Mouse (Mus musculus) hindbrain, postnatal 0 days (tissue): ENCODE results near the gene Caskin1. TPM values are rescaled to one million over a fixed set of nuclear protein-coding genes. Genes with fewer than 3 reads are reported as not detected.

ENCODE experiments used
- ATAC-seq: fragments of 200-750 bp; cut with Nextera tagmentation; 2 replicates; pipeline ENCODE4 v1.8.0; 2017; ENCODE audit warnings: mild to moderate bottlenecking, moderate TSS enrichment, moderate library complexity
- DNase-seq: peaks from one replicate; pipeline ENCODE4 v3.0.0-alpha.2; 2015; ENCODE audit warnings: low spot score
- H3K27ac ChIP-seq: fragments of 300-500 bp; sonication (generic); 2 replicates; pipeline ENCODE4 v1.5.1; 2014; ENCODE audit warnings: mild to moderate bottlenecking
- H3K27me3 ChIP-seq: fragments of 300-500 bp; sonication (generic); 2 replicates; pipeline ENCODE4 v1.6.1; 2014; ENCODE audit warnings: low read length, mixed read lengths; ENCODE audit not compliant: insufficient read depth
- H3K36me3 ChIP-seq: fragments of 300-500 bp; sonication (generic); 2 replicates; pipeline ENCODE4 v1.6.1; 2014; ENCODE audit warnings: low read length, mixed read lengths; ENCODE audit not compliant: insufficient read depth
- H3K4me1 ChIP-seq: fragments of 300-500 bp; sonication (generic); 2 replicates; pipeline ENCODE4 v1.6.1; 2014; ENCODE audit warnings: antibody characterized with exemption, low read length, mixed read lengths; ENCODE audit not compliant: insufficient read depth
- H3K4me2 ChIP-seq: fragments of 300-500 bp; sonication (generic); 2 replicates; pipeline ENCODE4 v1.6.1; 2014; ENCODE audit warnings: low read depth, mild to moderate bottlenecking, low read length, moderate library complexity, mixed read lengths
- H3K4me3 ChIP-seq: fragments of 300-500 bp; sonication (generic); 2 replicates; pipeline ENCODE4 v1.5.1; 2014; ENCODE audit warnings: low read length
- H3K9ac ChIP-seq: fragments of 300-500 bp; sonication (generic); replicated peaks from 2 replicates; pipeline ENCODE4 v1.6.1; 2014; ENCODE audit warnings: mild to moderate bottlenecking, low read length, moderate library complexity, mixed read lengths
- H3K9me3 ChIP-seq: fragments of 300-500 bp; sonication (generic); 2 replicates; pipeline ENCODE4 v1.6.1; 2016; ENCODE audit warnings: low read length, mixed read lengths
- CTCF ChIP-seq: IDR thresholded peaks from 2 replicates; pipeline ENCODE4 v1.5.1; 2016; ENCODE audit warnings: antibody characterized with exemption, control low read depth, low read depth
- WGBS: fragments of 180-500 bp; shearing (Covaris S2); extraction: QIAGEN DNeasy Blood & Tissue Kit; methylation state at CpG from one replicate; pipeline ENCODE4 v1.1.7; 2014; 5-methylcytosine and 5-hydroxymethylcytosine counted together
- polyA plus RNA-seq: library from polyadenylated mRNA; unstranded; fragments of >200 nt; fragmentation: Nextera tagmentation; extraction: Ambion mirVana; gene quantifications from 2 replicates; pipeline ENCODE4 v1.2.1, GENCODE M21; 2015
- total RNA-seq: library from RNA; depleted of rRNA; stranded (reverse); fragments of >200 nt; gene quantifications from 2 replicates; pipeline ENCODE4 v1.2.3, GENCODE M21; 2014

The Caskin1 gene
- total and polyA plus RNA-seq, 2 experiments from 2014 or later = 42.1 to 163 TPM

DNA sequence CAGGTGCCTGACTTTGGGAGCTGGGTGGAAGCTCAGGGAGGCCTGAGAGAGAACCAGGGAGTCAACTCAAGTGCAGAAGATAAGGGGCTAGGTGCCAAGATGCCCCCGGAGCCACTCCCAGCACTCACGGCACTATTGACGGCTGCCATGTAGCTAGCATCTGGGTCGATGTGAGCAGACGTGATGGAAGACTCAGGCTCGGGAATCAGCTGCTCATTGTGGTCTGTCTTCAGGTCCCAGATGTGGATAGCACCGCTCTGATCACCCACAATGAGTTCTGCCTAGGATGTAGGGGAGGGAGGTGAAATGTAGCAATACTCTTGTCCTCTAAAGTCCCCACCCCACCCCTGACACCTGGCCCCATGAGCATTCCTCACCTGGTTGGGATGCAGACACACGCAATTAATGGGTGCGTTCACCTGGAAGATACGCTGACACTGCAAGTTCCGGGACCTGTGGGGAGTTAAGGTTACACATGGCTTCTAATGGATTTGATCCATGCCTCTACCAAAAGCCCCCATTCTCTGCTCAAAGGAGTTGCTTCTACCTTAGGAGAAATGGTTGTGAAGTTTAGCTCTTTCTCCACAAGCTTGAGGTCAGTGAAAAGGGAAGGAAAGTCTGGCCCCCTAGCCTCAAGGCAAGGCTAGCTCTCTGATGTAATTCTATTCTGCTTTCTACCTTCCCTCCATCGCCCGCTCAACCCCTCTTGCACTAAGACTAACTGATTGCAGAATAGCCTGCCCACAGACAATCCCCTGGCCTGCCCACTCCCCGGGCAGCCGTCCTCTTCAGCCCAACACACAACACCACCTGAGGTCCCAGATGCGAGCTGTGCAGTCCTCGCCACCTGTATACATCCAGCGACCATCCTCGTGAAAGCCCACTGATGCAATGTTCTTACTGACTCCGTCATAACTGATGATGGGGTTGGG is 11.1 kb upstream of the Caskin1 start:
- DNase-seq (no peak), ATAC-seq (no peak)
- H3K9ac ChIP-seq = no peak overlapping the region; the same call in 1 of the 2 replicates
- H3K9me3 ChIP-seq = no peaks in the 10 kb centered on the region
- peak overlapping the region; percentile 1; the same call in 1 of the 2 replicates for H3K27ac ChIP-seq
- H3K27me3 ChIP-seq = no peaks in the 10 kb centered on the region
- peak overlapping the region; percentile 69 for H3K4me2 ChIP-seq
- no peak overlapping the region for H3K4me3 ChIP-seq
- 89% methylated on average over 20 of the region's 20 CpGs for WGBS
- H3K36me3 ChIP-seq = peaks cover 30% of the 10 kb centered on the region
- peaks cover 15% of the 10 kb centered on the region for H3K4me1 ChIP-seq
- TF ChIP-seq CTCF = no peak

DNA sequence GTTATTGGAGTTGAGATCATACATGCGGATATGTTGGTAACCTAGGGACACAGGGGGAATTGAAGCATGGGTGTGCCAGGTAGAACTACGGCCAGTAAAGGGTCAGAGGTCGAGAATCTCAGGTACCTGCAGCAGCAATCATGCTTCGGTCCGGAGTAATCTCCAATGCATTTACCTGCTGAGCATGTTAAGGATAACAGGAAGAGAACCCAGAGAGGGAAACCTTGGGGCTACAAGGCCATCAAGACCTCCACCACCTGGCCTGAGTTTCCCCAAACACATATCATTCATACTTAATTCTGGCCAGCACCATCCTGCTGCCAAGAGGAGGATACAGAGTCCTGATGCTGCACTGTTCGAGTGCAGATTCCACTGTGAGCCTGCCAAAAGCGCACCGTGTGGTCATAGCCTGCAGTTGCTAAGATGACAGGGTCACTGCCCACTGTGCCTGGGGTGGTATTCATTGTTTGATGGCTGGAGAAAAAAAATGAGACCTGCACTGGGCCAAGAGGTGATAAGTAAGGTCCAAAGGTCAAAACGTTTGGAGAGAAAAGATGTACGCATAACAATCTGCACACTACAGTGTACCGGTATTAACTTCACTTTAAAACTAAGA is 10.3 kb upstream of the Caskin1 start:
- H3K9me3 ChIP-seq = no peaks in the 10 kb centered on the region
- peaks cover 30% of the 10 kb centered on the region for H3K36me3 ChIP-seq
- TF ChIP-seq CTCF = no peak
- 44% methylated on average over 11 of the region's 11 CpGs for WGBS
- H3K27me3 ChIP-seq = no peaks in the 10 kb centered on the region
- ATAC-seq (peak; percentile 21; the same call in 1 of the 2 replicates), DNase-seq (no peak)
- H3K4me1 ChIP-seq = 0 out of 2 replicates have a peak, but pooled peaks cover 8% of the 10 kb centered on the region
- peak overlapping the region; percentile 96; the same call in 1 of the 2 replicates for H3K27ac ChIP-seq
- peak overlapping the region; percentile 69 for H3K4me2 ChIP-seq
- peak overlapping the region; percentile 82 for H3K9ac ChIP-seq
- peak overlapping the region; percentile 84 for H3K4me3 ChIP-seq

DNA sequence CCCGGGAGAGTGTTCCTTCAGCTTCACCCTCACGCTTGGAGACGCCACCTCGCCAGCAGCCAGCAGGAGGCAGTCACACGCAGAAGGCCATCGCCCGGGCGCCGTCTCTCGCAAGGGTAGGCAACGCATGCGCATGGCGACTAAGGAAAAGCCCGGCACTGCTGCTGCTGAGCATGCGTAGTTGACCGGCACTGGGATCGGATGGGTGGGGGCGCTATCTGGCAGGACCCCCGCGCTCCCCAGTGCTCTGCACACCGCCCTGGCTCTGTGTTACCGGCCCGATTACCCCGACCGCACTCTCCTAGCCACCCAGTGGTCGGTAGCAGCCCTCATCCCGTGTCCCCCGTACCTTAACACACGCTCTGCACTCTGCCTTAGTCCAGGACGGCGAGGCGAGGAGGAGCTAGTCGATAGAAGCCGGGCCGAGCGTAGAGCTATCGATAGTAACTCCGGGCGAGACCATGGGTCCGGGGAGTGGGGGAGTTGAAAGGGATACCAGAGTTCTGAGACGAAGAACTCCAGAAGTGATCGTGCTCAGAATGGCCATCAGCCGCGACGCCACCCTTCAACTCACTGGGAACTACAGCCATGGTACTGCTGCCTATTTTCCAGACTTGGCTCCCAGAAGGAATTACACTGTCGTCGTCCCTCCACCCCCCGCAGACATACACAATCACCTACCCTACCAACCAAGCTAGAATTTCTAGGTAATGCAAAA is 9.6 kb upstream of the Caskin1 start, which contains the start of gene Mlst8:
Gene Mlst8, minus strand, starts transcription at position 416 of the 718 bp plus-strand sequence.
- under 1% methylated on average over 48 of the region's 48 CpGs for WGBS

DNA sequence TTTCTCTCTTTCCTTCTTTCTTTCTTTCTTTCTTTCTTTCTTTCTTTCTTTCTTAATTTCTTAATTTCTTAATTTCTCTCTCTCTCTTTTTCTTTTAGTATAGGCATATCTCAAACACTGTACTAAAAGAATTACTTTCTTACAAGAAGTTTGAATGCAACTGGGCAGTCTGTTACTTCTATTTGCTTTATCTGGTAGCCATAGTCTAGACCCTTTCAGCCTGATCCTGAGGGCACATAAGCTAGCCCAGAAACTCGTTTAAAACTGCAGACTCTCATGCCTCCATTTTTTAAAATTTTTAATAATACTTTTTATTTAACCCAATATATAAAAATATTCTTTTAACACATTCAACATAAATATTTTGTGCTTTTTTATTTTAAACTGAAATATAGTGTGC is 9.0 kb upstream of the Caskin1 start:
- Histone ChIP-seq H3K4me2 (peak overlapping the region; percentile 69), H3K9ac (peak overlapping the region; percentile 82; the same call in 1 of the 2 replicates), H3K27ac (0 out of 2 replicates have a peak overlapping the region, but pooled peaks have one; percentile 96), H3K4me3 (peak overlapping the region; percentile 84), H3K36me3 (peaks cover 22% of the 10 kb centered on the region), H3K9me3 (no peaks in the 10 kb centered on the region), H3K27me3 (no peaks in the 10 kb centered on the region), H3K4me1 (0 out of 2 replicates have a peak, but pooled peaks cover 8% of the 10 kb centered on the region)
- DNase-seq (no peak), ATAC-seq (no peak)
- TF ChIP-seq CTCF = no peak
- 16% methylated on average over 1 of the region's 1 CpGs for WGBS

More for the DNA sequence above, 9.6 kb upstream of the Caskin1 start, which contains the start of gene Mlst8:
- Histone ChIP-seq H3K4me1 (0 out of 2 replicates have a peak, but pooled peaks cover 8% of the 10 kb centered on the region), H3K27me3 (no peaks in the 10 kb centered on the region), H3K9me3 (no peaks in the 10 kb centered on the region), H3K4me3 (peak within 1 kb of the TSS; percentile 84), H3K36me3 (peaks cover 27% of the 10 kb centered on the region), H3K4me2 (peak within 1 kb of the TSS; percentile 69), H3K9ac (peak within 1 kb of the TSS; percentile 82), H3K27ac (peak within 1 kb of the TSS; percentile 96)
- DNase-seq = peak; percentile 98
- peak; percentile 89 for TF ChIP-seq CTCF
- ATAC-seq = peak; percentile 96

DNA sequence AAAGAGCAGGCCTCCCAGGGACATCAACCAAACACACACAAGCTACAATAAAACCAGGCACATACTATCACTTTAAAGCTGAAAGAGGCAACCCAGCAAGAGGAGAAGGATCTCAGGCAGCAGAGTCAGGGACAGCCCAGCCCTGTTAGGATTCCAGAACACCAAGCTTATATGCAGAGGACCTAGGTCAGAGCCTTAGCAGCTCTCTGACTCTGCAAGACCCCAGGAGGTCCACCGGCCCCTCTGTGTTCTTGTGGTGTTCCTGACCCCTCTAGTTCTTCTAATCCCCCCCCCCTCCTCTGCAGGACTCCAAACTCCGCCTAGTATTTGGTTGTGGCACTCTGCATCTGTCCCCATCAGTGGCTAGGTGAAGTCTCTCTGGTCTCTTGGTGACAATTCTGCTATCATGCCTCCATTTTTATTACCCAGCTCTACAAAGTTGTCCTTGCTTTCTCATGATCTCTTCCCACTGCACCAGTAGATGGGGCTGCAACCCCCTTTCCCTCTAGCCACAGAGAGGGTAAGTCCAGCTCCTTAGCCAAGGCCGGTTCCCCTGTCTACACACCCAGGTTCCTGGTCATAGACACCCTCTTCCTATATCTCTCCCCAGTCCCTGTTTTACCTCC is 8.1 kb upstream of the Caskin1 start:
- Histone ChIP-seq H3K36me3 (peaks cover 20% of the 10 kb centered on the region), H3K4me2 (no peak overlapping the region), H3K4me1 (0 out of 2 replicates have a peak, but pooled peaks cover 9% of the 10 kb centered on the region), H3K27ac (no peak overlapping the region), H3K4me3 (no peak overlapping the region), H3K9ac (no peak overlapping the region), H3K9me3 (no peaks in the 10 kb centered on the region), H3K27me3 (no peaks in the 10 kb centered on the region)
- TF ChIP-seq CTCF = peak; percentile 61
- ATAC-seq = no peak
- no peak for DNase-seq
- WGBS = 34% methylated on average over 3 of the region's 3 CpGs
